Mouse (Mus musculus) Muller cell, postnatal 12 days (primary cell): Measurements from ENCODE around the gene Pdyn.

Experiments
- DNase-seq: peaks from one replicate; pipeline ENCODE4 v3.0.0-alpha.2; 2015; ENCODE audit errors: inconsistent ontology term

Pdyn gene

GRCm38 (mm10) chr2:129699484-129700158, at the start of gene Pdyn:
Gene Pdyn (minus strand): TSS chr2:129699844.
- DNase-seq: peak; percentile 19

DNA sequence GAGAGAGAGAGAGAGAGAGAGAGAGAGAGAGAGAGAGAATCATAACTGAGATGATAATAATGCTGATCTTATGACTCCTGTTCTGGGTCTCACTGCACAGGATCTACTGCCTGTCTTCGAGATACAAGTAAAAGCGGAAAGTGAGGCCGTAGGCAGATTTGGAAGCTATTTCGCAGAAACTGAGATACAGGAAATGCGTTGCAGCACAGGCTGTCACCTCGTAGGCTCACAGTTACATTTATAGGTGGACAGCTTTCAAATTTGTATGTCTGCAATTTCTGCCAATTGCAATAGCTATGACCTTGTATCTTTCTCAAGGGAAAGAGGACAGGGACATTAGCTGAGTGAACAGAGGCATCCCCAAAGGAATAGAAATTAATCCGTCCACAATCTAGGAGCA, 42.4 kb upstream of the Pdyn start:
- no peak for DNase-seq

DNA sequence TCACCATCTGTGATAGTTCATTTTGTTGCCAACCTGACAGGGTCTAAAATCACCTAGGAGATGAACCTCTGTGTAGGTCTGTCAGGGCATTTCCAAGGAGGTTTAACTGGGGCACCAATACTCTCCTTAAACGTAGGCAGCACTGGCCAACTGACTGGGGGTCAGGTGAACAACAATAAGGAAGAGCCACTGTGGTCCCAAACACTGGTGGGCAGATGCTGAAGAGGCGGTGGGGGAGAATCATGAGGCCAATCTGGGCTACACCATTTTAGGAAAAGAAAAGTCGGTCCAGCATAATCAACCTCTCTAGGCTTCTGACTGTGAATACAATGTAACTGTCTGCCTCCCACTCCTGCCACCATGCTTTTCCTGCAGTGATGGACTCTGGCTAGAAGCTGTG, 40.9 kb upstream of the Pdyn start:
- DNase-seq: no peak

DNA sequence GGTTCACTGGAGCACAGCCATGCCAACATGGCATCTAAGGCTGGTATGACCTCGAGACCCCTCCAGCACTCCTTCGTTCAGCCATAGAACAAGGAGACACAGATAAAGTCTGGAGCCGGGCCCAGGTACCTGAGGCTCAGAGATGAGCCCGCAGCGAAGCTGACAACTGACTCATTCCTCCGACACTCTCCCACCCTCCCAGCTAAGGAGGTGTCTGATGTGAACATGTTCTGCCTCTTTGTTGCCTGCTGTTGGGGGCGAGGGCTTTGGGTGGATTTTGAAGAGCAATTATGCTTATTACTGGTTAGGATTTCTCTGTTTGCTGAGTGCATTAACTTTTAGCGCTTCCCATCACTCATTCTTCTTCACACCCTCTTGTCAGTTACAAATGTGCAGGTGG, 34.4 kb upstream of the Pdyn start:
- DNase-seq: no peak

GRCm38 (mm10) chr2:129729681-129730080, 30.0 kb upstream of the Pdyn start:
- DNase-seq: peak; percentile 78

- peak; percentile 48 for DNase-seq
Observed at GRCm38 (mm10) chr2:129715671-129716070, 16.0 kb upstream of the Pdyn start.

DNA sequence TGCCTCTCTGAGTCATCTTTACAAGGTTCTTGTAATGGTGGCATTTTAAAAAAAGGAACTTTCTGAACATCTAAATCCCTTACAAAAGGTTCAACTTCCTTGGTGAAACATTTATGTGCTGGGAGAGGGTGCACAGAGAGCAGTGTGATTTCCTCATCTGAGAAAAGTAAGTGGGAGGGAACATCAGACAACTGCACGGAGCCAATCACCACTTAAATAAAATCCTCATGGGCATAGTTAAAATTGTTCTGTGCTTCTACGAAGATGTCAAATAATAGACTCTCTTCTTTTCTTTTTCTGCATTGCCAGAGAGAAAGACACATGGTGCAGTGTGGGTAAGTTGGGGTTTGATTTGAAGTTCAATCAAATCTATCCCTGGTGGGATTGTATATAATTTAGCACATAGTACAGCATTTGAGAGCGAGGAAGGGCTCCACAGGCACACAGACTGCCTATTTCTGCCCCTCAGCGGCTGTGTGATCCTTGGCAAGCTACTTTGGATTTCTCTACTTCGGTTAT, 13.4 kb upstream of the Pdyn start:
- DNase-seq: no peak

DNA sequence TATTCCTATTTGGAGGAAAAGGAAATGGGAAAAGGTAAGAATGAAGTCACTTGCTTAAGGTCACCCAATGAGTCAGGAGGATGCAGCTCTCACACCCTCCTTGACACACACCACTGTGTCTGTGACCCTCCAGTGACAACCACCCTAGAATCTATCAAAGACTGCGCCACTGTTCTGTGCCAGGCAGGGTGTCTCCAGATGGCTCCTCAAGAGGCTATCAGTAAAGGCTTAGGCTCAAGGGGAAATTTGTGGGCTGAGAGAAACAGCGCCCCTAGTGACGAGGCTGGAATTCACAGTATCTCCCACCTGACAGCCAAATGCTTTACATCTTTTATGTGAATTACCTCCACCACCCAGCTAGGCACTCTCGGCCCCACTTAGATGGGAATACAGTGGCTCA, 3.6 kb downstream of the Pdyn start:
- no peak for DNase-seq

DNA sequence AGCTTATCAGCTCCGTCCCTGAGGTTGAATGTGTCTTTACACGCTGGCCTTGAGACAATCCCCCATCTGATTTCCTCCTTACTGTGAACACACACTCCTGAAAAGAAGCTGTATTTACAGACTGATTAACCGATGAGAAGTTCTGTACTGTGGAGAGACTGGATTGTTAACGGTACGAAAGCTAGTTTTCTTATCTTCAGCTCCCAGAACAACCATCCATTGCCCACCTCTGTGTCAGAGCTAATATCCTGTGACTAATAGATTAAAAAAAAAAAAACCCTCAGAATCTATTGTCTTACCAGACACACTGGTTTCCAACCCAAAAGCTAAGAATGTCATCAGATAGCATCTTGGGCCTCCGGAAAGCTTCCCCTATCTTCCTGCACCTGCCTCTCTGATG, 5.3 kb downstream of the Pdyn start:
- DNase-seq: no peak

GRCm38 (mm10) chr2:129692694-129693093, 7.0 kb downstream of the Pdyn start:
- DNase-seq: no peak

DNA sequence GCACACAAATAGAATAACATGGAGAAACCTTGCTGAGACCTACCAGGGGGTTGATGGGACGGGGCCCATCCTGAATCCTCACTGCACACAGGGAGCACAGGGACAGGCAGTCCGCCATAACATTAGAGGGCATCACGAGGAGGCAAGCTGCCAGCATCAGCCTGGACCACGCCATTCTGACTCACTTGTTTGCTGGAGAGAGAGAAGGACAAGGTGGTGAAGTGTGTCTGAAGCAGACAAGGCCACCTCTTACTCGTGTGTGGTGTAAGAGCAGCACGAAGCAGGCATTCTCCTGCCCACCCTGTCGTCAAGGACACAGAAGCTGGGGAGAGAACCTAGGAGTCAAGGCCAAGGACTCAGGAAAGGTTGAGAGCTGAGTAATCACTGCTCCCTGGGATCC, 9.9 kb downstream of the Pdyn start:
- DNase-seq: no peak

GRCm38 (mm10) chr2:129688036-129688625, 11.5 kb downstream of the Pdyn start:
- DNase-seq: no peak

- no peak for DNase-seq
Observed at GRCm38 (mm10) chr2:129686908-129687307, 12.7 kb downstream of the Pdyn start.

GRCm38 (mm10) chr2:129684014-129684413, 15.6 kb downstream of the Pdyn start:
- DNase-seq: no peak

DNA sequence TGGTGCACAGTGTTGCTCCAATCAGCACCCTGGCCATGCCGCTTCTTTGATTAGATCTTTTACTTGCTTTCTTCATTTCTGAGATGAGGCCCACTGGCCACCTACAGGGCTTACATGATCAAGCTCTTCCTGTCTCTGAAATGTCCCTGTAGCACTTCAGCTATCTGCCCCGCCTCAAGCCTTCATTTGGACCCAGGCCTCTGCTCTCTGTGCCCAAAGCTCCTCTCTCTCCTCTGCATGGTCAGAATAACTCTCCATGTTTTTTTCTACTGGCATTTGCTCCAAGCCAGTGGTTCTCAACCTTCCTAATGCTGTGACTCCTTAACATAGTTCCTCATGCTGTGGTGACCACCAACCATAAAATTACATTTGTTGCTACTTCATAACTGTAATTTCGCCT, 19.4 kb downstream of the Pdyn start:
- DNase-seq: no peak

GRCm38 (mm10) chr2:129679066-129679465, 20.6 kb downstream of the Pdyn start:
- DNase-seq: no peak

- DNase-seq: no peak
Observed at GRCm38 (mm10) chr2:129677664-129678063, 22.0 kb downstream of the Pdyn start.

DNA sequence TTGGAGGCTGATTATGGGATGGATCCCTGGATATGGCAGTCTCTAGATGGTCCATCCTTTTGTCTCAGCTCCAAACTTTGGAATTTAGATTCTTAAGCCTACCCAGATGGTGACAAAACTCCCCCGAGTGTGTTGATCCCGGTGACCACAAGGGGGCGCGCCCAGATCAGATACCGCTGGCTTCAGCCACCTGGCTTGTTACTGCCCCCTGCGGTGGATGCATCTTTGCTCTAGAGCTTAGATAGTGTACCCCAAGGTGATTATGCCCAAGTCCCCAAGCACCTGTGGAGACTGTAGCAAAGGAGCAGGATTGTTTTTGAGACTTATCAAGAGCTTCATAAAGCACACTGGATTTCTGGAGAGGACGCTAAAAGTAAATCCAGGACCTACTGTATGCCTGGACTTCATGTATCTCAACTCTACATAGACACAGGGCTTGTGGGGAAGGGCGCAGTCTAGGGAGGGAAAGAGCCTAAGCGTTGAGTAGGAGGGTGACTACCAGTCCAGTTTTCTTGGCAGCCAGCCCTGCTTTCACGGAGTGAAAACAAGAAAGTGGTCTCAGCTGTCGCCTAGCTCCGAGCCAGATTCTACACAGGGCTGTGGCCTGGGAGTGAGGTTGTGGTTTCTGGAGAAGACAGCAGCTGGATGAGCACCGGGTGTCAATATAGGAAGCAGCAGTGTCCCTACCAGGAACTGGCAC, 24.6 kb downstream of the Pdyn start:
- DNase-seq: peak; percentile 76

- DNase-seq: no peak
Observed at GRCm38 (mm10) chr2:129671911-129672310, 27.7 kb downstream of the Pdyn start.

DNA sequence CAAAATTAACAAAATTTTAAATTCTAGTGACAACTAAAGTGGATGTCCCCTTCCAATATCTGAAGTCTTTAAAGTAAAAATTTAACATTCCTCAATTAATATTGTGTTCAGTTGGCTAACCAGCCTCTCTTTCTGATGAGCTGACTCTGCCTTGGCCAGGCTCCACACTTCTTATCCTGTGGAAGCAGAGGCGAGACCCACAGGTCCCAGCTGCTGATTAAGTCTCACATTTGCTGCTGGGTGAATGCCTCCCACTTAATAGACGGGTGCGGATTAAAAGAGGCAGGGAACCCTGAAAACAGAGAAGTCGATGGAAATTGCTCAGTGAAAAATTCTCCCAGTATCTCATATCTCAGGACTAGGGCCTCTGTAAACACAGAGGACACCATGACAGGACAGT, 37.2 kb downstream of the Pdyn start:
- DNase-seq: no peak

GRCm38 (mm10) chr2:129660020-129660419, 39.6 kb downstream of the Pdyn start:
- no peak for DNase-seq

DNA sequence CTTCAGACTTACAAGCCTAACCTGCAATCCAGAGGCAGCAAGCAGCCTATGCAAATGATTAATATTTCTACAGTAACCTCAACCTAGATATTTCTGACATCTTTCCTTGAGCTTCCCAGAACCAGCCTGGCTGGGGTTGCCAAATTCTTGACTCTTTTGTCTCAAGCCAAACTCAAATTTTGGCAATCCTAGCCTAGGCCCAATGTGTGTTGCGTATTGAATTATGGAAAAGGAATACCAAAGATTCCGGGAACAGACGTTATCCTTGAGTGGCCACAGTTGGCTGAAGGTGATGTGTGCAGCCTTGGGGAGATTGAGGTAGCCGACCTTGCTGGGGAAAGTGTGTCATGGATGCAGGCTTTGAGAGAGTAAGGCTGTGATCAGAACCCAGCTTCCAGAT, 40.8 kb downstream of the Pdyn start:
- DNase-seq: no peak

- DNase-seq: no peak
Observed at GRCm38 (mm10) chr2:129655033-129655432, 44.6 kb downstream of the Pdyn start.
